Mouse (Mus musculus) liver, embryonic 12.5 days (tissue): ENCODE results near the gene Agtpbp1. TPM values are rescaled to one million over a fixed set of nuclear protein-coding genes. Genes with fewer than 3 reads are reported as not detected.

Experiments
- ATAC-seq: fragments of 200-750 bp; cut with Nextera tagmentation; 2 replicates; pipeline ENCODE4 v1.8.0; 2017; ENCODE audit warnings: moderate number of reproducible peaks, mild to moderate bottlenecking, moderate library complexity
- H3K27ac ChIP-seq: fragments of 300-500 bp; sonication (generic); 2 replicates; pipeline ENCODE4 v1.5.1; 2016; ENCODE audit warnings: mild to moderate bottlenecking
- H3K27me3 ChIP-seq: fragments of 300-500 bp; sonication (generic); replicated peaks from 2 replicates; pipeline ENCODE4 v1.6.1; 2016; ENCODE audit warnings: mild to moderate bottlenecking, moderate library complexity
- H3K36me3 ChIP-seq: fragments of 300-500 bp; sonication (generic); 2 replicates; pipeline ENCODE4 v1.6.1; 2016; ENCODE audit warnings: mild to moderate bottlenecking, moderate library complexity
- H3K4me1 ChIP-seq: fragments of 300-500 bp; sonication (generic); 2 replicates; pipeline ENCODE4 v1.6.1; 2016
- H3K4me2 ChIP-seq: fragments of 300-500 bp; sonication (generic); 2 replicates; pipeline ENCODE4 v1.6.1; 2016; ENCODE audit warnings: mild to moderate bottlenecking, moderate library complexity
- H3K4me3 ChIP-seq: fragments of 300-500 bp; sonication (generic); 2 replicates; pipeline ENCODE4 v1.5.1; 2016; ENCODE audit warnings: mild to moderate bottlenecking, moderate library complexity
- H3K9ac ChIP-seq: fragments of 300-500 bp; sonication (generic); 2 replicates; pipeline ENCODE4 v1.6.1; 2016; ENCODE audit warnings: mild to moderate bottlenecking, moderate library complexity
- H3K9me3 ChIP-seq: fragments of 300-500 bp; sonication (generic); replicated peaks from 2 replicates; pipeline ENCODE4 v1.6.1; 2016; ENCODE audit warnings: mild to moderate bottlenecking, moderate library complexity
- WGBS: fragments of 180-500 bp; shearing (Covaris S2); methylation state at CpG from one replicate; pipeline ENCODE4 v1.1.7; 2016; ENCODE audit not compliant: insufficient replicate concordance; 5-methylcytosine and 5-hydroxymethylcytosine counted together
- polyA plus RNA-seq: library from polyadenylated mRNA; unstranded; fragments of >200 nt; fragmentation: Nextera tagmentation; extraction: Ambion mirVana; gene quantifications from 2 replicates; pipeline ENCODE4 v1.2.1, GENCODE M21; 2016

Agtpbp1 gene
- polyA plus RNA-seq, 1 experiment from 2014 or later: 12.1 TPM

- no peaks in the 10 kb centered on the region for H3K9me3 ChIP-seq
- WGBS: 77% methylated on average over 14 of the region's 14 CpGs
- H3K4me2 ChIP-seq: no peak overlapping the region
- H3K9ac ChIP-seq: no peak overlapping the region
- H3K4me1 ChIP-seq: no peaks in the 10 kb centered on the region
- no peaks in the 10 kb centered on the region for H3K36me3 ChIP-seq
- H3K27ac ChIP-seq: no peak overlapping the region
- ATAC-seq: no peak
- no peak overlapping the region for H3K4me3 ChIP-seq
- H3K27me3 ChIP-seq: no peaks in the 10 kb centered on the region
Observed at GRCm38 (mm10) chr13:59402026-59402775, 182.8 kb downstream of the Agtpbp1 start.

DNA sequence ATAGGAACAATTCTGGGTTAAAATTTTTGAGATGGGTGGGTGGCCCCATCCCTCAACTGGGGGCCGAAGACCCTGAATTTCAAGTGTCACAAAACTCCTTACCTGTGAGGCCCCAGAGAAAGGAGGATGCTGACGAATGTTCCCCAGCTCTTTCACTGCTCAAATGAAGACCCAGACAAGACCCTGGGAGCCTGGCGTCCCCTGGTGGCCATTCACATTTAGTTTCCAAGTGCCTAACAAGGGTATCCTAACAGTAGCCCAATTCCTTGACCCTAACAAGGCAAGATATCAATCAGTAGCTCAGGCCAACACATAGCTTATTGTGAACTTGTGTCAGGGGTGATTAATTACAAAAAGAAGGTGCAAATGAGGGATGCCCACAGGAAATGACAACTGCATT, 187.5 kb downstream of the Agtpbp1 start:
- 24% methylated on average over 3 of the region's 3 CpGs for WGBS

More for the DNA sequence above, 187.5 kb downstream of the Agtpbp1 start:
- no peak overlapping the region for H3K9ac ChIP-seq
- ATAC-seq: no peak
- no peaks in the 10 kb centered on the region for H3K27me3 ChIP-seq
- H3K4me3 ChIP-seq: no peak overlapping the region
- no peaks in the 10 kb centered on the region for H3K9me3 ChIP-seq
- H3K36me3 ChIP-seq: no peaks in the 10 kb centered on the region
- no peaks in the 10 kb centered on the region for H3K4me1 ChIP-seq
- H3K4me2 ChIP-seq: no peak overlapping the region
- no peak overlapping the region for H3K27ac ChIP-seq

Other genes with a start within 250 kb of the Agtpbp1 start
- gene Naa35, start within 50 bp of the Agtpbp1 start, polyA plus RNA-seq: 35.5 and 37.2 TPM in 2 replicates
- 63.8 and 64.2 TPM in 2 replicates for gene Golm1, start 90.6 kb upstream of the Agtpbp1 start, polyA plus RNA-seq
- gene 4921517D22Rik, start 108.9 kb upstream of the Agtpbp1 start, polyA plus RNA-seq: not detected in 2 replicates
- 0.05 TPM in 1 of 2 replicates, not detected in the other for gene Spata31d1a, start 125.1 kb upstream of the Agtpbp1 start, polyA plus RNA-seq
- gene Spata31d1b, start 127.1 kb upstream of the Agtpbp1 start, polyA plus RNA-seq: not detected in 2 replicates
- gene Spata31d1d, start 146.5 kb upstream of the Agtpbp1 start, polyA plus RNA-seq: not detected in 2 replicates
- not detected in 2 replicates for gene 1700014D04Rik, start 161.5 kb upstream of the Agtpbp1 start, polyA plus RNA-seq
- 216 and 223 TPM in 2 replicates for gene Isca1, start 184.6 kb upstream of the Agtpbp1 start, polyA plus RNA-seq
- gene Gm49354, start 197.0 kb upstream of the Agtpbp1 start, polyA plus RNA-seq: not detected in 2 replicates
- 66.3 and 74.4 TPM in 2 replicates for gene Tut7, start 237.9 kb upstream of the Agtpbp1 start, polyA plus RNA-seq